Mouse (Mus musculus): ENCODE data around the gene Irf9. TPM values are rescaled to one million over a fixed set of nuclear protein-coding genes. Genes with fewer than 3 reads are reported as not detected.

Gene Irf9
- polyA plus RNA-seq, 1 experiment from 2014 or later: 6.7 TPM

DNA sequence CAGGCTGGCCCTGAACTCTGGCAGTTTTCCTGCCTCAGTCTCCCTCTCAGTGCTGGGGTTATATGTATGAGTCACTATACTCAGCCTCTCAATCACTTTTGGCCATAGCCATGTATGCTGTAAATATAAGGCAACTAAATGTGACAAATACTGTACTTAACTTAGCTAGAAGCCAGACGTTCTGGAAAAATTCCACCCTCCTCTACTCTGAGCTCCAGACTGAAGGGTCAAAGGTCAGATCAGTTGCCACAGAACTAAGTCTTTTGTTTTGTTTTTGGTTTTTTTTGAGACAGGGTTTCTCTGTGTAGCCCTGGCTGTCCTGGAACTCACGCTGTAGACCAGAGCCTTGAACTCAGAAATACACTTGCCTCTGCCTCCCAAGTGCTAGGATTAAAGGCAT is 12.5 kb downstream of the Irf9 start:
- no peak for ATAC-seq (ENCODE audit: insufficient number of reproducible peaks, low FRiP score, low TSS enrichment, low read depth)
- H3K4me2 ChIP-seq (ENCODE audit: low read depth, severe bottlenecking): no peak overlapping the region
- no peak for DNase-seq (ENCODE audit: low spot score)
- H3K4me1 ChIP-seq (ENCODE audit: control insufficient read depth, insufficient read depth, low read length): no peaks in the 10 kb centered on the region
- H3K9me3 ChIP-seq (ENCODE audit: control insufficient read depth, low read length): no peaks in the 10 kb centered on the region
- no peak overlapping the region for H3K4me3 ChIP-seq (ENCODE audit: low read depth, low read length)
- WGBS: 58% methylated on average over 2 of the region's 2 CpGs
- H3K9ac ChIP-seq (ENCODE audit: low read length): no peak overlapping the region
- no peaks in the 10 kb centered on the region for H3K36me3 ChIP-seq (ENCODE audit: control insufficient read depth, insufficient read depth, low read length)
- no peak overlapping the region for H3K27ac ChIP-seq (replicated peaks; ENCODE audit: low read depth, low read length)
- H3K27me3 ChIP-seq (ENCODE audit: control insufficient read depth, insufficient read depth, low read length): no peaks in the 10 kb centered on the region

DNA sequence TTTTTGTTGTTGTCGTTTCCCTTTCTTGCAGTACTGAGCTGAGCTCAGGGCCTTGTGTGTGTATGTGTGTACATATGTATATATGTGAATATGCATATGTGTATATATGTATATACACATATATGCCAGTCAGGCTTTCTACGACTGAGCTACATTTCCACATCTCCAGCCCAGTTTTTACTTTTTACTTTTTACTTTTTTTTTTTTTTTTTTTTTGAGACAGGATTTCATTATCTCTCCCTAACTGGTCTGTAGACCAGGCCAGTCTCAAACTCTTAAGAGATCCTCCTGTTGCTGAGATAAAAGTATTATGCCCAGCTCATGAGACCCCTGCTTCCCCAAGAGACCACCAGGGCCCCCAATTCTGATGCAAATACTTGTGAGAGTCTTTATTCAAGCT is 13.5 kb downstream of the Irf9 start:
- ATAC-seq (ENCODE audit: insufficient number of reproducible peaks, low FRiP score, low TSS enrichment, low read depth): no peak
- Histone ChIP-seq H3K4me2 (ENCODE audit: low read depth, severe bottlenecking) (no peak overlapping the region), H3K27me3 (ENCODE audit: control insufficient read depth, insufficient read depth, low read length) (no peaks in the 10 kb centered on the region), H3K4me3 (ENCODE audit: low read depth, low read length) (no peak overlapping the region), H3K4me1 (ENCODE audit: control insufficient read depth, insufficient read depth, low read length) (no peaks in the 10 kb centered on the region), H3K9me3 (ENCODE audit: control insufficient read depth, low read length) (no peaks in the 10 kb centered on the region), H3K27ac (replicated peaks; ENCODE audit: low read depth, low read length) (no peak overlapping the region), H3K9ac (ENCODE audit: low read length) (no peak overlapping the region), H3K36me3 (ENCODE audit: control insufficient read depth, insufficient read depth, low read length) (no peaks in the 10 kb centered on the region)
- 78% methylated on average over 2 of the region's 2 CpGs for WGBS
- no peak for DNase-seq (ENCODE audit: low spot score)

DNA sequence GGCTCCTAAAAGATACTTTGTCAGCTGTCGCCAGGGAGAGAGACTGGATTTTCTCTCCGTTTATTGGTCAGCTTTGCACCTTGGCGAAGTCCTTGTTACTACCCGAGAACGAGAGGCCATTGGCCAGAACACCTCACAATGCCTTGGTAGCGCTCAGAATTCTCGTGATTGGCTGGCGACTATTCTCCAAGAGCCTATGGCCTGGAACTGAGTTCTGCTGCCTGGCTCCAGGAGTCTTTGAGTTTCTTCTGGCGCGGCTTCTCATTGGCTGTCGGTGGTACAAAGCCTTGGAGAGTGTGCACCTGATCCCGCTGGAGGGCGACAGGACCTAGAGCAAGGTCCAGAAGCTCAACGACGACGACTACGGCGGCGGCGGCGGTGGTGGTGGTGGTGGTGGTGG is 14.5 kb downstream of the Irf9 start, which contains the start of gene Rec8:
Rec8 (plus strand) TSS at position 216 of the 400 bp plus-strand sequence.
- 0 out of 2 replicates have a peak within 1 kb of the TSS, but pooled peaks have one; percentile 1 for H3K9ac ChIP-seq (ENCODE audit: low read length)
- ATAC-seq (ENCODE audit: insufficient number of reproducible peaks, low FRiP score, low TSS enrichment, low read depth) (peak; percentile 86), DNase-seq (ENCODE audit: low spot score) (peak; percentile 70)
- H3K27me3 ChIP-seq (ENCODE audit: control insufficient read depth, insufficient read depth, low read length): no peaks in the 10 kb centered on the region
- no peaks in the 10 kb centered on the region for H3K4me1 ChIP-seq (ENCODE audit: control insufficient read depth, insufficient read depth, low read length)
- WGBS: 8% methylated on average over 21 of the region's 21 CpGs
- H3K4me2 ChIP-seq (ENCODE audit: low read depth, severe bottlenecking): peak within 1 kb of the TSS; percentile 42
- no peaks in the 10 kb centered on the region for H3K36me3 ChIP-seq (ENCODE audit: control insufficient read depth, insufficient read depth, low read length)
- peak within 1 kb of the TSS; percentile 14 for H3K4me3 ChIP-seq (ENCODE audit: low read depth, low read length)
- H3K9me3 ChIP-seq (ENCODE audit: control insufficient read depth, low read length): no peaks in the 10 kb centered on the region
- H3K27ac ChIP-seq (replicated peaks; ENCODE audit: low read depth, low read length): no peak within 1 kb of the TSS

DNA sequence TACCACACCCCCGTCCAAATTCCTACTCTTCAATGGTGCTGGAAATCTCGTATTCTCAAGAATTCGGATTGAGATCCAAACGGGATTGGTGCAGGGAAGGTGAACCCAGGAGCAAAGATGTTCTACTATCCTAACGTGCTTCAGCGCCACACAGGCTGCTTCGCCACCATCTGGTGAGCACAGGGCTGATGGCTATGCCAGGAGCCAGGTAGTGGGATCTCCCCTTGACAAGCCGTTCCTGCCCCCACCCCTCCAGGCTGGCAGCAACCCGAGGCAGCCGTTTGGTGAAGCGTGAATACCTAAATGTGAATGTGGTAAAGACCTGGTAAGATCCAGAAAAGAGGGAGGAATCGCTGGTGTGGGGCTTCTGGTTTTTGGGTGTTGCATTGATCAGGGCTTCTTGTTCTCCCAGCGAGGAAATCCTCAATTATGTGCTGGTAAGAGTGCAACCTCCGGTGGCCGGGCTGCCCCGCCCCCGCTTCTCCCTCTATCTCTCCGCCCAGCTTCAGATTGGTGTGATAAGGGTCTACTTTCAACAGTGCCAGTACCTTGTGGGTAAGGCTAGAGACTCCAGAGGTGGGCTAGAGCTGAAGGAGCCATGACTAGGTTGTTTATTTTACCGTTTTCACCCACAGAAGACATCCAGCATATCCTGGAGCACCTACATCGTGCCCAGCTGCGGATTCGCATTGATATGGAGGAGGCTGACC is 15.3 kb downstream of the Irf9 start:
- no peak for DNase-seq (ENCODE audit: low spot score)

DNA sequence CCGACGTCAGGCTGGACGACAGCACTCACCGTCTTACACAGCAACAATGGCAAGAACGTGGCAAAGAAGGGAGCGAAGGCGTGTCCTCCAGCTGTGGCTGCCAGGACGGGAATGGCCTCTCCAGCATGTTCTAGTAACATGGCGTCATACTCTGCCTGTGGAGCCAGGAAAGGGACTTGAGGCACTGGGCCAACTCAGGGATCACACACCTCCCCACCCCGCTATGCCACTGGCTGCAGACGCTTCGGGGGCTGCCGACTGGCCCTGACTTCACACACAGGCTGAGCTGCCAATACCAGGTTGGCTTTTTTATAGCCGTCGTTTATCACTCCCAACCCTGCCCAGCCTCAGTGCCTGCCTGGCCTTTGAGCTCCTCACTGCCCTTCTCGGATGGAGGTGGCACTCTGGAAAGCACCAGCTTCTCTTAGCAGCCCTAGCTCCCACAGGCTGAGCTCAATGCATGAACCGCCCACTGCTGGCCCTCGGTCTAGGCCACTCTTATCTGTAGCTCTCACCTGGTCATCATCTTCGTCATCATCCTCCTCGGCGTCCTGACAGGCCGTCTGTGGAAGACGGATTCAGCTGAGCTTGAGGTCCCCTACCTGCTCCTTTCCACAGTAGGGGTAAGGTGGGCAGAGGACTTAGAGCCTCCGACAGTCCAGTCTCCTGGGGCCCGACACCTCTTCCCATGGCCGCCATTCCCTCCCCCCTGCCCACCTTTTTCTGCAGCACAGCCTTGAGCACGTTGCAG is 24.9 kb downstream of the Irf9 start:
- H3K27ac ChIP-seq (replicated peaks; ENCODE audit: low read depth, low read length): no peak overlapping the region
- 78% methylated on average over 27 of the region's 27 CpGs for WGBS
- no peak for DNase-seq (ENCODE audit: low spot score)
- no peaks in the 10 kb centered on the region for H3K4me1 ChIP-seq (ENCODE audit: control insufficient read depth, insufficient read depth, low read length)
- no peaks in the 10 kb centered on the region for H3K27me3 ChIP-seq (ENCODE audit: control insufficient read depth, insufficient read depth, low read length)
- no peaks in the 10 kb centered on the region for H3K9me3 ChIP-seq (ENCODE audit: control insufficient read depth, low read length)
- H3K4me2 ChIP-seq (ENCODE audit: low read depth, severe bottlenecking): no peak overlapping the region
- peaks cover 42% of the 10 kb centered on the region for H3K36me3 ChIP-seq (ENCODE audit: control insufficient read depth, insufficient read depth, low read length)
- H3K4me3 ChIP-seq (ENCODE audit: low read depth, low read length): no peak overlapping the region
- H3K9ac ChIP-seq (ENCODE audit: low read length): no peak overlapping the region
- ATAC-seq (ENCODE audit: insufficient number of reproducible peaks, low FRiP score, low TSS enrichment, low read depth): no peak

More for the DNA sequence above, 15.3 kb downstream of the Irf9 start:
- Histone ChIP-seq H3K27me3 (ENCODE audit: control insufficient read depth, insufficient read depth, low read length) (no peaks in the 10 kb centered on the region), H3K27ac (replicated peaks; ENCODE audit: low read depth, low read length) (no peak overlapping the region), H3K9ac (ENCODE audit: low read length) (0 out of 2 replicates have a peak overlapping the region, but pooled peaks have one; percentile 1), H3K4me2 (ENCODE audit: low read depth, severe bottlenecking) (peak overlapping the region; percentile 42), H3K9me3 (ENCODE audit: control insufficient read depth, low read length) (no peaks in the 10 kb centered on the region), H3K36me3 (ENCODE audit: control insufficient read depth, insufficient read depth, low read length) (no peaks in the 10 kb centered on the region), H3K4me3 (ENCODE audit: low read depth, low read length) (peak overlapping the region; percentile 14), H3K4me1 (ENCODE audit: control insufficient read depth, insufficient read depth, low read length) (no peaks in the 10 kb centered on the region)
- ATAC-seq (ENCODE audit: insufficient number of reproducible peaks, low FRiP score, low TSS enrichment, low read depth): no peak
- WGBS: 41% methylated on average over 22 of the region's 22 CpGs

DNA sequence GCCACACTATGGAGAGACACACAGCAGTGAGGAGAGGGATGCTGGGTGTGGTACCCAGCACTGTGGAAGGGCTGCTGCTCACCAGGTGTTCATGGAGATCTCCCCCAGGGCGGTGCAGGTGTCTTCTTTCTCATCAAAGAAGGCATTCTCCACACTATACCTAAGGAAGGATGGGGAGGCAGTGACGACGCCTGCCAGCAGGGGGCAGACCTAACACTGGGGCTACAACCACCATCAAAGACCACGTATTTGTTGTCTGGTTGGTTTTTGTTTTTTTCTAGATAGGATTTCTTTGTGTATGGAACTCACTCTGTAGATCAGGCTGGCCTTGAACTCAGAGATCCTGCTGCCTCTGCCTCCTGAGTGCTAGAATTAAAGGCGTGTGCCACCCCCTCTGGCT is 25.9 kb downstream of the Irf9 start:
- DNase-seq (ENCODE audit: low spot score): peak; percentile 42
- H3K36me3 ChIP-seq (ENCODE audit: control insufficient read depth, insufficient read depth, low read length): peaks cover 42% of the 10 kb centered on the region
- H3K27ac ChIP-seq (replicated peaks; ENCODE audit: low read depth, low read length): no peak overlapping the region
- 57% methylated on average over 5 of the region's 5 CpGs for WGBS
- H3K9me3 ChIP-seq (ENCODE audit: control insufficient read depth, low read length): no peaks in the 10 kb centered on the region
- H3K4me2 ChIP-seq (ENCODE audit: low read depth, severe bottlenecking): no peak overlapping the region
- H3K4me3 ChIP-seq (ENCODE audit: low read depth, low read length): no peak overlapping the region
- no peaks in the 10 kb centered on the region for H3K4me1 ChIP-seq (ENCODE audit: control insufficient read depth, insufficient read depth, low read length)
- no peak for ATAC-seq (ENCODE audit: insufficient number of reproducible peaks, low FRiP score, low TSS enrichment, low read depth)
- no peak overlapping the region for H3K9ac ChIP-seq (ENCODE audit: low read length)
- H3K27me3 ChIP-seq (ENCODE audit: control insufficient read depth, insufficient read depth, low read length): no peaks in the 10 kb centered on the region

DNA sequence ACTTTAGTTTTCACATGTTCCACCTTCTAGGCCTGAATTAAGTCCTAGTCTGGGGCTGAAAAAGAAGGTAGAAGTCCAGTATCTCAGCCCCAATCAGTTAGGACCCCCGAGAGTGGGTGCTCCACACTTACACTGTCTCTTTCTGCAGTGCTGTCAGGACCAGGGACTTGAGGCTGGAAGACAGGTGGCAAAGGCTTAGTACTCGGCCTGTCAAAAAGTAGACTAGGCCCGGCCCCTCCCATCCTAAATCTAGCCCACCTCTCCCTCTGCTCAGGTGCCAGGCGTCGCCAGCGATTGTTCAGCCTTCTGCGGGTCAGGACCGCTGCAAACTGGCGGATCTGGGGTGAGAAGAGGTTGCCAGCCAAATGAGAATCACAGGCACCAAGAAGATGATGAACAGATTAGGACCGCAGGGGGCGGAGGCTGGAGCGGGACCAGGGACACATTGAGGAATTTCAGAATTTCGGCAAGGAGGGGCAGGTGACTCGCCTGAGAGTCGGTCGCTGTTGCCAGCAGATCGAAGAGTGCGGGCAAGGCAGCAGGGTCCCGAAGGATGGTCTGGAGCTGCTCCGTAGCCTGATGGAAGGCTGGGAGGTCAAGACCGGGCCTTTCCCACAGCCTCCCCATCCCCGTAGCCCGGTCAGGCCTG is 31.6 kb downstream of the Irf9 start:
- Histone ChIP-seq H3K27ac (replicated peaks; ENCODE audit: low read depth, low read length) (no peak overlapping the region), H3K9ac (ENCODE audit: low read length) (peak overlapping the region; percentile 75), H3K27me3 (ENCODE audit: control insufficient read depth, insufficient read depth, low read length) (no peaks in the 10 kb centered on the region), H3K36me3 (ENCODE audit: control insufficient read depth, insufficient read depth, low read length) (peaks cover 24% of the 10 kb centered on the region), H3K4me3 (ENCODE audit: low read depth, low read length) (peak overlapping the region; percentile 74), H3K9me3 (ENCODE audit: control insufficient read depth, low read length) (no peaks in the 10 kb centered on the region), H3K4me1 (ENCODE audit: control insufficient read depth, insufficient read depth, low read length) (peaks cover 4% of the 10 kb centered on the region; the same call in 1 of the 2 replicates), H3K4me2 (ENCODE audit: low read depth, severe bottlenecking) (peak overlapping the region; percentile 96)
- ATAC-seq (ENCODE audit: insufficient number of reproducible peaks, low FRiP score, low TSS enrichment, low read depth): peak; percentile 76
- WGBS: 3% methylated on average over 23 of the region's 23 CpGs
- no peak for DNase-seq (ENCODE audit: low spot score)

DNA sequence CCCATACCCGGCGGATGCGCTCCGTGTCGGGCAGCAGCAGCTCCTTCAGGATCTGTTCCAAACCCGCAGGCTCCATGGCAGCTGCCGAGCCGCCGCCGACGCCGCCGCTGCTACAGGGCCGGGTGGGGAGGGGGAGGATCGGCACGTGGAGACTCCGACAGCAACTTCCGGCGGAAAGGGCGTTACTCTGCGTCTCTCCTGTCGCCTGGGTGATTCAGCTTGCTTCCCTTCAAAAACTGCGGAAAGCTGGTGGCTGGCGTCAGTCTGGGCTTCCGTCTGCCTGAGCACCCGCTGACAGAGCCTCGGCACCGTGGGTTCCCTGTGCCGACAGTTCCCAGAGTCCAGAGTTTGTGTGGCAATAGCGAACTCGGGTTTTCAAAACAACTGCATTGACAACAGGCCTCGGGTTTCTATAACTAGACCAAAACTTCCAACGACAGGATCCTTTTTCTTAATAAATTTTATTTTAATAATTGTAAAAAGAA is 32.2 kb downstream of the Irf9 start, which contains the start of gene Ipo4:
Ipo4 (minus strand) TSS at position 435 of the 485 bp plus-strand sequence.
- peak within 1 kb of the TSS; percentile 96 for H3K4me2 ChIP-seq (ENCODE audit: low read depth, severe bottlenecking)
- no peaks in the 10 kb centered on the region for H3K27me3 ChIP-seq (ENCODE audit: control insufficient read depth, insufficient read depth, low read length)
- 2% methylated on average over 33 of the region's 33 CpGs for WGBS
- ATAC-seq (ENCODE audit: insufficient number of reproducible peaks, low FRiP score, low TSS enrichment, low read depth): peak; percentile 74
- peak; percentile 91 for DNase-seq (ENCODE audit: low spot score)
- H3K4me1 ChIP-seq (ENCODE audit: control insufficient read depth, insufficient read depth, low read length): peaks cover 4% of the 10 kb centered on the region; the same call in 1 of the 2 replicates
- peaks cover 21% of the 10 kb centered on the region for H3K36me3 ChIP-seq (ENCODE audit: control insufficient read depth, insufficient read depth, low read length)
- peak within 1 kb of the TSS; percentile 74 for H3K4me3 ChIP-seq (ENCODE audit: low read depth, low read length)
- peak within 1 kb of the TSS; percentile 75 for H3K9ac ChIP-seq (ENCODE audit: low read length)
- H3K27ac ChIP-seq (replicated peaks; ENCODE audit: low read depth, low read length): no peak within 1 kb of the TSS
- H3K9me3 ChIP-seq (ENCODE audit: control insufficient read depth, low read length): no peaks in the 10 kb centered on the region
